Mouse (Mus musculus): Measurements from ENCODE around the gene Ifi213.
"Not testable (repeated sequence)": the region's sequence is repeated elsewhere in the genome, so short reads cannot be mapped to it uniquely, and the experiment has no call there.

The Ifi213 gene

DNA sequence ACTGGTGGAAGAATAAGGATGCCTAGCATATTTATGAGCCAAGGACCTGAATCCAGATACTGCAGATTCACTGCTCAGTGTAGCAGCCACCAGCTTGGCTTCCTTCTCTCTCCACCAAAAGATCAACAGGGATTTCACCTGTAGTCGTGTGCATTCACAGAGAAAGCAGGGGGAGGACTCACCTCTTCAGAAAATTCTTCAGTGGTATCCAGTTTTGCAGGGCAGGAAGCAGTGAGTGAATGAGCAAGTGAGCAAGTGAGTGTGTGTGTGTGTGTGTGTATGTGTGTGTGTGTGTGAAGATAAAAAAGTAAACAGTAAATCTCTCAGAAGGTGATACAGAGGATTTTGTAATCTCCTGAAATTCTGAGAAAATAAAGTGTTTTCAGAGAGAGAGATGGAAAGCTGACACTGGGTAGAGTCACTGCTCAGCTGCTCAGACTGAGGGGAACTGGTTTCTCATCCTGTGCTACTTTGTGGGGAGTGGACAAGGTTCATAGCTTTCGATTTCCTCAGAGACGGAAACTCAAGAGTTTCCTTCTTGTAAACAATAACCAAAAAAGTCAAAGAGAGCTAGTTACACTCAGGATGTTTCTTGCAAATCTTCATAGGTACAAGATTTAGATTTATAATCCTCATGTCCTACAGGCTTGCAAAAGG is at the start of gene Ifi213:
Gene Ifi213 (minus strand): TSS at position 437 of the 657 bp plus-strand sequence.
- DNase-seq = peak; percentile 63

DNA sequence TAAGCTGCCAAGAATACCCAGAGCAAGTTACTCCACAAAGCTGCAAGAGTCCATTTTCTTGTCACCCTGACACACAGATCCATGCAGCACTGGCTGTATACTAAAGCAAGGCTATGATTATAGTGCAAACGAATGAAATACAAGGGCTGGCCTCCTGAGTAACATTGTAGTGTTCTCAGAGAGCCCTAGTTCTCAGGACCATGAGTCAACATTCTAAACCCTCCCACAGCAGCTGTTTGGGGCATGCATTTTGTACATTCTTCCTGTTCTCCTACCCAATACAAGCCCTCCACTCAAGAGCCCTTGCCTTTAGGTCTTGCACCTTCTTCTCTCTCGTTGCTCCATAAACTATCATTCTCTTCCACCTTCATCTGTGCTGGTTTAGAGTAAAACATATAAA is 46.3 kb upstream of the Ifi213 start:
- DNase-seq = no peak

DNA sequence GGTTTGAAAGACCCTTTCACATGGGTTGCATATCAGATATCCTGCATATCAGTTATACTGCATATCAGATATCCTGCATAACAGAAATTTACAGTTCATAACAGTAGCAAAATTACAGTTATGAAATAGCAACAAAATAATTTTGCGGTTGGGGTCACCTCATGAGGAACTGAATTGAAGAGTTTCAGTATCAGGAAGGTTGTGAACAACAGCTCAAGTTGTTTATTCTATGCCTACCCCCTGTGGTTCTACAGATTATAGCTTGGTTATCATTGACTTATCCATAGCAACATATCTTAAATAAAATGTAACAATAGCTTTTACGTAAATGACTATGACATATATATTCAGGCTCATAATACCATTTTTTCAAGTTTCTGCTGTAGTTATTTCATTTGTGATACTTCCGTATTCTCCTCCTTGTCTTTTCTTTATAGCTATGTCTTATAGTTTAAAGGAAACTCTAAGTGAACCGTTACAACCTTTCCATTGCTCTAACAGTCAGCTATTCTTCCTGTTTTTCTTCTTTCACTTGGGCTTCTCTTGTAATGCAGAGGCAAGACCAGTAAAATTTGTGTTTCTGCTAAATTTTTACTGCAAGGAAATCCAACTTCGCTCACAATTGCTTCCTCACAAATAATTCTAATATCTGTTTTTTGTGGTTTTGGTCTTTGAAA is 35.0 kb upstream of the Ifi213 start:
- no peak for DNase-seq

DNA sequence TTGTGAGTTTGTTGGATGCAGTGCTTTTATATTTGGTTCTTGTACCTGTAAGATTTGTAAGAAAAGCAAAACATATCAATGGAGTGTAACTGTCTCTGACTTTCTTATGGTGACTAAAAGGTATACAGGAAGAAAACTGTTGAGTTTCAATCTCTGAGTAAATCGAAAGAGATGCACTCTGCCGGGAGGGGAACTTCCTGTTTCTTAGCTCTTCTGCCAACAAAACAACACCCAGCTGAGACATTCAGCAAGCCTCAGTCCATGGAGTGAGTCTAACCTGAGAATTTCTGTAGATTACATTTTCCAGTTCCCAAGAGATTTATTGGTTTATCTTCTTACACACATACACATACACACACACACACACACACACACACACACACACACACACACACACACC is 31.5 kb upstream of the Ifi213 start, which contains the start of gene Ifi209:
Gene Ifi209 (plus strand): TSS at position 296 of the 400 bp plus-strand sequence.
- not testable (repeated sequence) for DNase-seq

DNA sequence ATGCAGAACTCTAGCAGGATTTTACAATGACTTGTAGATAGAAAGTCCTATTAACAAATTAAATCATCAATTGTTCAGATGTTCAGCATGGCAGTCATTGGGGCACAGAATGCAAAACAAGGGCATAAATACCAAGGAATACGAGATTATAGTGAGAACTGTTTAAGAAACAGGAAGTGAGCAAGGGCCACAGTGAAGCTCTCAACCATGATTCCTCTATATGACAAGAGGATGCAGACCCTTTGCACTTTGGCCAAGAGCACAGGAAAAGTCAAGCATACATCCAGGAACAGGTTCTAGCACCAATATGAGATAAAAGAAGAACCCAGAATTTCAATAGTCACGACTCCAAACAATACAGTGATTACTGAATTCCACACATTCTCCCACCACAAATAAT is 27.6 kb upstream of the Ifi213 start:
- no peak for DNase-seq

DNA sequence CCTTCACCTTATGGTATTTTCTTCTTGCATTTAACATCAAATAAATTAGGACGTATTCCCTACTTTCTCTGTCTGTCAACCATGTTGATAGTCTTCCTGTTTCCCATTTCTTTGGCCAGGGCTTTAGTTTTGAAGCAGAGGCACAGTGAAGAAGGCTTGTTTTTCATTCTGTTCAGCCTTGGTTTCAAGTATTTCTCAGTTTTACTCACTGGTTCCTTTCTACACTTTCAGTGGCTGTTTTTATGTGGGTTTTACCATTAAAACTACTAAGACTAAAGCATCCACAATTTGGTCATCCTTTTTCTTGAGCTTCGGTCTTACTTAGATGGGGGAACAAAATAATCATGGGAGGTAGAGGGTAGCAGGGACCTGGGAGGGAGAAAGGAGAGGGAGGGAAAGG is 25.0 kb upstream of the Ifi213 start:
- DNase-seq = no peak

DNA sequence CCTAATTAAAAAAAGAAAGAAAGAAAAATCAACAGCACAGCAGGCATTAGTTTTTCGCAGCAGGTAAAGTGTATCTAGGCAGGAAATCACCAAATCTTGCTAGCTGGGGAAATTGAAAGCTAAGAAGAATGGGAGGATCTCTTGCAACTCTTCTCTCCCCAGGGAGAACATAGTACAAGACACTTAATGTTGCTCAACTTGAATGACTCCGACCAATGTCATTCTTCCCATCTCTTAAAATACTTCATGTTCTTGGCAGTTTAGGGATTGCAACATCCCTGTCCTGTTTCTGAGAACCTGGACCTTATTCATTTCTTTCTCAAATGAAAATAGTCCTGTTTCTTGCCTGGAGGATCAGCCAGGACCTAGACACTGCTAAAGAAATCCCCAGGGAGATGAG is 23.1 kb upstream of the Ifi213 start:
- DNase-seq = peak; percentile 96

DNA sequence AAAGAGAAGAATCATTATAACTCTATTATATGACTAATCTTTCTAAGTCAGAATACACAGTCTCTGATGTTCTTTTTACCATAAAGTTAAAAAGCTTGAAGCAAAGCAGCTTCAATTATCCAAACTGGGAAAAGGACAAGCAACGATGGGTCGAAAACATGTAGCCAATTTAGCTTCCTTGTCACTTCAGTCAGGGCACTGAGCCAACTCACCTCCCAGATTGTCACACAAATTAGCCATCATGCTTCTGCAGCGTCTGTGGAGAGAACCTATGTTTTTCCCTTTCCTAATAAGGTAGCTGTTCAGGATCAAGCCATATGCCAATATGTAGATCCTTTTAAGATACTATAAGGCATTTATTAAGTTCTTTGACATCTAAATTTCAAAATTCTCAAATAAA is 11.2 kb upstream of the Ifi213 start:
- DNase-seq = not testable (repeated sequence)

DNA sequence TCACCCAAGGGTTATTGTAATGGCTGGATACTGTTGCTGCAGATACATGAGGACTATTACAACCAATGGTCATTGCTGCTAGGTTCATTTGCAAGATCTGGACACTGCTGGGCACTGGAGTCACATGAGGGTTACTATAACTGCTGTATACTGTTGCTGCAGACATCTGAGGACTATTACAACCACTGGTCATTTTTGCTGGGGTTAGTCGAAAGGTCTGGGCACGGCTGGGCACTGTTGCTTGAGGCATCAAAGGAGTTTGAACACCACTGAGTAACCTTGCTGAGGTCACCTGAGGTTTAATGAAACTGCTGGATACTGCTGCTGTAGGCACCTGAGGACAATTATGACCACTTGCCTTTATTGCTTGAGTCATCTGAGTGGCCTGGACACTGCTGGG is 9.4 kb downstream of the Ifi213 start:
- DNase-seq = peak; percentile 57

DNA sequence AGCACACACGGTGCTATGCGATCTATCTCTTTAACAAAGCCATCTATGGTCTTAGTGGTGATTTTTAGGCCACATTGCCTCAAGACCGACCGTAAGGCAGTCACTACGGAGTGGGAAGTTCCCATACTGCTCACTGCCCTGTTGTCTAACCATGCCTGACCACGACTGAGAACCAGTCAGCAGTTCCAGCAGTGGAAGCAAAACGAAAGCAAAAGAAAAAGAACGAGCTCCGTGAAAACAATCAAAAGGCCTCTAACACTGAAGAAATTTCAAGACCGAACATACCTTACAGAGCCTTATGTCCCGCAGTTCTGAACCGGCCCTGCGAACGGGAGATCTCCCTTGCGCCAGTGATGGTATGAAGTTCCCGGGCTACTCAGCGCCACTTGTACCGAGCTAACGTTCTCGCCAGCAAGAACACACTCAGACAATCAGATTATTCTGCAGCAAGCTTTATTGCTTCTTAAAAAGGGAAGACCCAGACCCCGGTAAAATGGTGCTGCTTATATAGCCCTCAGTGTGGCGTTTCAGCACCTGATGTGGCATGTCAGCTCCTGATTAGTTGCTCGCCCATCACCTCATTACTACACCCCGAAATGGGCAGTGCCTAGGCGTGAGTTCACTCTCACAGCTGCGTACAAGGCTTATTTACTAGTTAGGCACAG is 19.0 kb downstream of the Ifi213 start:
- no peak for DNase-seq

DNA sequence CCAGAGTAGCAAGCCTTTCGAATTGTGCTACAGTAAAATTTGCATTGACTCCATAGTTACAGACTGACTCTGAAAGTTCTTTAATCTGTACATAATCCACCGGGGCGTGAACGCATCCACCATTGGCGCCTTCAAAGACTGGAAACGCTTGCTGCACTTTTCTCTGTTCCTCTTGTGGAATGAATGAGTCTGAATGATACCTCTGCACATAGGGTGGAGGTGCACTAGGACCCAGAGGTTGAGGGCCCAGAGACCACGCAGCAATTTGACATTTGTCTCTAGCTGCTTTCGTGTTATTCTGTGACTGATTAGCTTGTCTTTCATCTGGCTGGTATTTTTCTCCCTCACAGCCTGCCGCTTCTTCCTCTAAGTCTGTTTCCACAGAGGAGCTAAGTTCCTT is 20.0 kb downstream of the Ifi213 start:
- no peak for DNase-seq

DNA sequence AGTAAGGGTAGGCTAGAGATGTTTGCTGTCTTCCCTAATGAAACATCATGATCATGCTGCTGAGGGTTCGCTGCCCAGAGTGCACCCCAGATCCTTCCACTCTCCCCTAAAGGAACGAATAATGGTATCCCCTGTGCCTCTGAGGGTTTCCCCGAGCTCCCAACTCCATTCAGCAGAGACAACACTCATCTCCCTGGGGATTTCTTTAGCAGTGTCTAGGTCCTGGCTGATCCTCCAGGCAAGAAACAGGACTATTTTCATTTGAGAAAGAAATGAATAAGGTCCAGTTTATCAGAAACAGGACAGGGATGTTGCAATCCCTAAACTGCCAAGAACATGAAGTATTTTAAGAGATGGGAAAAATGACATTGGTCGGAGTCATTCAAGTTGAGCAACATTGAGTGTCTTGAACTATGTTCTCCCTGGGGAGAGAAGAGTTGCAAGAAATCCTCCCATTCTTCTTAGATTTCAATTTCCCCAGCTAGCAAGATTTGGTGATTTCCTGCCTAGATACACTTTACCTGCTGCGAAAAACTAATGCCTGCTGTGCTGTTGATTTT is 48.5 kb downstream of the Ifi213 start:
- peak; percentile 95 for DNase-seq

DNA sequence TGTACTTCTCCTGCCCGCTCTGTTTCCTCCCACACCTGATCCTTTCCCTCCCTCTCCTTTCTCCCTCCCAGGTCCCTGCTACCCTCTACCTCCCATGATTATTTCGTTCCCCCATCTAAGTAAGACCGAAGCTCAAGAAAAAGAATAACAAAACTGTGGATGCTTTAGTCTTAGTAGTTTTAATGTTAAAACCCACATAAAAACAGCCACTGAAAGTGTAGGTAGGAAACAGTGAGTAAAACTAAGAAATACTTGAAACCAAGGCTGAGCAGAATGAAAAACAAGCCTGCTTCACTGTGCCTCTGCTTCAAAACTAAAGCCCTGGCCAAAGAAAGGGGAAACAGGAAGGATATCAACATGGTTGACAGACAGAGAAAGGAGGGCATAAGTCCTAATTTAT is 50.3 kb downstream of the Ifi213 start:
- not testable (repeated sequence) for DNase-seq

DNA sequence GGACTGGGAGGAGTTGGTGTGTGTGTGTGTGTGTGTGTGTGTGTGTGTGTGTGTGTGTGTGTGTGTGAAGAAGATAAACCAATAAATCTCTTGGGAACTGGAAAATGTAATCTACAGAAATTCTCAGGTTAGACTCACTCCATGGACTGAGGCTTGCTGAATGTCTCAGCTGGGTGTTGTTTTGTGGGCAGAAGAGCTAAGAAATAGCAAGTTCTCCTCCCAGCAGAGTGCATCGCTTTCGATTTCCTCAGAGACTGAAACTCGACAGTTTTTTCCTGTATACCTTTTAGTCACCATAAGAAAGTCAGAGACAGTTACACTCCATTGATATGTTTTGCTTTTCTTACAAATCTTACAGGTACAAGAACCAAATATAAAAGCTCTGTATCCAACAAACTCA is 63.3 kb downstream of the Ifi213 start, which contains the start of gene Ifi214:
Gene Ifi214 (minus strand): TSS at position 167 of the 400 bp plus-strand sequence.
- DNase-seq = not testable (repeated sequence)

DNA sequence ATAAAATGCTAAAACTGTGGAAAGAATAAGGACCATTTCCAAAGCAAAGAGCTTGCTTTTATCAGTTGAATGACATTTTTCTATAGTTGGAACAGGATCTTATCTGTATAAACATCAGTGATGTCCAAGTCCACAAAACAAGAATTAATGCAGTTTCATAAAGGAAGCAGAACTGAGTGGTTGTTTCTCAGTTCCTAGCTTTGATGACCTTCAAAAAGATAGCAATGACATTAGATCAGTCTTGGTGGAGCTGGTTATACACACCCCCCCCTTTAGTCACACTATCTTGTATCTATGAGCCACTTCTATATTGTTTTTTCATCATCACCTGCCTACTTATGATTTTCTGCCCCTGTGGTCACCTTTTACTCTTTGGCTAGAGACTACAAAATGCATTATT is 77.6 kb downstream of the Ifi213 start:
- DNase-seq = no peak

Measured in heart, adult 11 months (tissue).